Comparison of ENCODE assay signal across 8 mouse cellular contexts in genomic region chr13:23412630-23413521, GRCm38 (mm10). TPM values are rescaled to one million over a fixed set of nuclear protein-coding genes. Genes with fewer than 3 reads are reported as not detected.
DNase-seq lines count a peak whose midpoint lies in the region; ATAC-seq lines count a peak whose summit lies in the region.

No protein-coding gene starts in this region.

- peaks cover 2 to 6% of the 10 kb centered on the region in 2 experiments; a peak in 3 of 4 replicates for H3K4me1 ChIP-seq in heart, embryonic 14.5 days (ENCODE audit: control insufficient read depth in 2 of 2, insufficient read depth in 2 of 2, low read length in 2 of 2)
- peaks cover 13% of the 10 kb centered on the region for H3K4me1 ChIP-seq in embryonic facial prominence, embryonic 13.5 days
- peaks cover 7% of the 10 kb centered on the region; the same call in 1 of the 2 replicates for H3K4me1 ChIP-seq in liver, embryonic 16.5 days (ENCODE audit: control insufficient read depth, low read depth, low read length)

- peak overlapping the region; percentile 54; the same call in 1 of the 2 replicates for H3K9ac ChIP-seq in heart, embryonic 14.5 days (ENCODE audit: low read length)
- H3K9ac ChIP-seq in embryonic facial prominence, embryonic 13.5 days = peak overlapping the region; percentile 57
- H3K9ac ChIP-seq in liver, embryonic 16.5 days (ENCODE audit: low read depth, low read length) = 0 out of 2 replicates have a peak overlapping the region, but pooled peaks have one; percentile 32

- ATAC-seq in heart, embryonic 14.5 days (ENCODE audit: insufficient number of reproducible peaks, insufficient read depth, low FRiP score, low read depth) = no peak
- ATAC-seq in embryonic facial prominence, embryonic 13.5 days (ENCODE audit: insufficient number of reproducible peaks, insufficient read depth, low FRiP score, low TSS enrichment, low read depth) = 0 out of 2 replicates have a peak, but pooled peaks have one; percentile 43
- ATAC-seq in inflammation-experienced regulatory T-cells, adult 6 months = peak; percentile 63
- ATAC-seq in liver, embryonic 16.5 days (ENCODE audit: low read depth) = peak; percentile 73

- no peaks in the 10 kb centered on the region for H3K27me3 ChIP-seq in heart, embryonic 14.5 days (ENCODE audit: control insufficient read depth, insufficient read depth, low read length)
- peaks cover 29% of the 10 kb centered on the region for H3K27me3 ChIP-seq in embryonic facial prominence, embryonic 13.5 days
- peaks cover 3% of the 10 kb centered on the region for H3K27me3 ChIP-seq in liver, embryonic 16.5 days (ENCODE audit: control insufficient read depth, insufficient read depth, low read depth, low read length)

- H3K4me2 ChIP-seq in heart, embryonic 14.5 days (ENCODE audit: low read length) = peak overlapping the region; percentile 79
- H3K4me2 ChIP-seq in embryonic facial prominence, embryonic 13.5 days = peak overlapping the region; percentile 63
- peak overlapping the region; percentile 74 for H3K4me2 ChIP-seq in liver, embryonic 16.5 days (ENCODE audit: low read depth, low read length)

- intact Hi-C loops in gastrocnemius, postnatal 36 days (cut with DNase I) = no loop called here

- H3K9me3 ChIP-seq in heart, embryonic 14.5 days (ENCODE audit: control insufficient read depth, low read length) = no peaks in the 10 kb centered on the region
- no peaks in the 10 kb centered on the region for H3K9me3 ChIP-seq in embryonic facial prominence, embryonic 13.5 days
- no peaks in the 10 kb centered on the region for H3K9me3 ChIP-seq in liver, embryonic 16.5 days (replicated peaks; ENCODE audit: control insufficient read depth, low read length)

- 0 out of 2 replicates have a peak, but pooled peaks cover 3% of the 10 kb centered on the region for H3K36me3 ChIP-seq in heart, embryonic 14.5 days (ENCODE audit: control insufficient read depth, insufficient read depth, low read length)
- H3K36me3 ChIP-seq in embryonic facial prominence, embryonic 13.5 days = 0 out of 2 replicates have a peak, but pooled peaks cover 4% of the 10 kb centered on the region
- no peaks in the 10 kb centered on the region for H3K36me3 ChIP-seq in liver, embryonic 16.5 days (ENCODE audit: control insufficient read depth, insufficient read depth)

- 4% methylated on average over 28 of the region's 28 CpGs for WGBS in heart, embryonic 14.5 days
- 2% methylated on average over 28 of the region's 28 CpGs for WGBS in embryonic facial prominence, embryonic 13.5 days
- under 1% methylated on average over 28 of the region's 28 CpGs for WGBS in liver, embryonic 16.5 days (ENCODE audit: insufficient replicate concordance)

- H3K27ac ChIP-seq in heart, embryonic 14.5 days (replicated peaks in 1 of 2; ENCODE audit: control insufficient read depth in 1 of 2, insufficient read depth in 1 of 2, low read depth in 2 of 2, low read length in 2 of 2) = no peak overlapping the region
- no peak overlapping the region for H3K27ac ChIP-seq in embryonic facial prominence, embryonic 13.5 days
- no peak overlapping the region for H3K27ac ChIP-seq in liver, embryonic 16.5 days (ENCODE audit: low read length)

- no peak for DNase-seq in heart, postnatal 4 days
- peak; percentile 53 for DNase-seq in T-cell, adult 2 months (ENCODE audit: low spot score)
- DNase-seq in right cerebral cortex, postnatal 4 days = peak; percentile 77
- DNase-seq in gastrocnemius, postnatal 36 days = no peak

- H3K4me3 ChIP-seq in heart, embryonic 14.5 days (ENCODE audit: control insufficient read depth in 1 of 2, insufficient read depth in 1 of 2, low read depth in 1 of 2, low read length in 2 of 2) = peak overlapping the region; percentile 37 to 43
- peak overlapping the region; percentile 43 for H3K4me3 ChIP-seq in embryonic facial prominence, embryonic 13.5 days
- H3K4me3 ChIP-seq in liver, embryonic 16.5 days (ENCODE audit: low read depth, low read length) = peak overlapping the region; percentile 55

RNA-seq across cellular contexts. Expression of gene Abt1, which starts 10.8 kb away (rescaled TPM):
- 8.3 and 9.1 TPM in 2 replicates for polyA plus RNA-seq in heart, embryonic 14.5 days (2014; fragmentation: Nextera tagmentation; extraction: Ambion mirVana)
- 1 to 10 TPM; 5.0 to 5.6 TPM for total RNA-seq in heart, postnatal 4 days (2021)
- polyA plus RNA-seq in embryonic facial prominence, embryonic 13.5 days (2015; fragmentation: Nextera tagmentation; extraction: Ambion mirVana) = 13.1 and 14.6 TPM in 2 replicates
- 10 to 100 TPM; 11.3 to 13.4 (median 12.2) TPM for polyA plus RNA-seq in inflammation-experienced regulatory T-cells, adult 6 months (2017; shearing (Covaris generic))
- polyA plus RNA-seq in liver, embryonic 16.5 days (2015; fragmentation: Nextera tagmentation; extraction: Ambion mirVana) = 4.5 TPM in 2 replicates
- 1 to 10 TPM; 3.2 to 3.3 TPM for total RNA-seq in gastrocnemius, postnatal 36 days (2021)

RNA-seq across cellular contexts. Expression of gene Zfp322a, which starts 43.9 kb away (rescaled TPM):
- 39.5 and 41.0 TPM in 2 replicates for polyA plus RNA-seq in heart, embryonic 14.5 days (2014; fragmentation: Nextera tagmentation; extraction: Ambion mirVana)
- total RNA-seq in heart, postnatal 4 days (2021) = 10 to 100 TPM; 17.6 to 23.5 TPM
- 60.5 and 63.8 TPM in 2 replicates for polyA plus RNA-seq in embryonic facial prominence, embryonic 13.5 days (2015; fragmentation: Nextera tagmentation; extraction: Ambion mirVana)
- 10 to 100 TPM; 28.6 to 33.1 (median 30.2) TPM for polyA plus RNA-seq in inflammation-experienced regulatory T-cells, adult 6 months (2017; shearing (Covaris generic))
- 12.0 and 13.1 TPM in 2 replicates for polyA plus RNA-seq in liver, embryonic 16.5 days (2015; fragmentation: Nextera tagmentation; extraction: Ambion mirVana)
- total RNA-seq in gastrocnemius, postnatal 36 days (2021) = 10 to 100 TPM in 1 of 2 experiments, 1 to 10 TPM in 1; 8.4 to 11.1 TPM

RNA-seq across cellular contexts. Expression of gene Btn1a1, which starts 52.8 kb away (rescaled TPM):
- 1.7 and 1.9 TPM in 2 replicates for polyA plus RNA-seq in heart, embryonic 14.5 days (2014; fragmentation: Nextera tagmentation; extraction: Ambion mirVana)
- total RNA-seq in heart, postnatal 4 days (2021) = under 1 TPM; 0.11 to 0.24 TPM
- not detected in 2 replicates for polyA plus RNA-seq in embryonic facial prominence, embryonic 13.5 days (2015; fragmentation: Nextera tagmentation; extraction: Ambion mirVana)
- not detected for polyA plus RNA-seq in inflammation-experienced regulatory T-cells, adult 6 months (2017; shearing (Covaris generic))
- 1.9 and 2.0 TPM in 2 replicates for polyA plus RNA-seq in liver, embryonic 16.5 days (2015; fragmentation: Nextera tagmentation; extraction: Ambion mirVana)
- not detected for total RNA-seq in gastrocnemius, postnatal 36 days (2021)

Comparison
In these comparisons a context has a peak if more than half of its experiments do, and no peak if none do; other contexts are left out.
1. DNase-seq: peak in T-cell, adult 2 months (single experiment) and right cerebral cortex, postnatal 4 days (single experiment); none in heart, postnatal 4 days (single experiment) and gastrocnemius, postnatal 36 days (0 of 2).
2. Peak in every context shown above with its lines, with median percentiles within 50 percentile points of each other: H3K4me2 ChIP-seq, H3K4me3 ChIP-seq and H3K9ac ChIP-seq.